Mouse (Mus musculus) lung, postnatal 0 days (tissue): Measurements from ENCODE around the gene Nob1. TPM values are rescaled to one million over a fixed set of nuclear protein-coding genes. Genes with fewer than 3 reads are reported as not detected.

Experiments used
- ATAC-seq: fragments of 200-750 bp; cut with Nextera tagmentation; 2 replicates; pipeline ENCODE4 v1.8.0; 2017; ENCODE audit warnings: moderate library complexity
- DNase-seq: peaks from one replicate; pipeline ENCODE4 v3.0.0-alpha.2; 2016; ENCODE audit warnings: low spot score
- H3K27ac ChIP-seq: fragments of 300-500 bp; sonication (generic); 2 replicates; pipeline ENCODE4 v1.5.1; 2014; ENCODE audit warnings: antibody characterized with exemption, mild to moderate bottlenecking, low read length, mixed read lengths
- H3K27me3 ChIP-seq: fragments of 300-500 bp; sonication (generic); replicated peaks from 2 replicates; pipeline ENCODE4 v1.6.1; 2014; ENCODE audit warnings: low read length, mixed read lengths; ENCODE audit not compliant: insufficient read depth
- H3K36me3 ChIP-seq: fragments of 300-500 bp; sonication (generic); 2 replicates; pipeline ENCODE4 v1.6.1; 2014; ENCODE audit warnings: low read length, mixed read lengths; ENCODE audit not compliant: insufficient read depth
- H3K4me1 ChIP-seq: fragments of 300-500 bp; sonication (generic); 2 replicates; pipeline ENCODE4 v1.6.1; 2014; ENCODE audit warnings: antibody characterized with exemption, low read depth, low read length, mixed read lengths; ENCODE audit not compliant: insufficient read depth
- H3K4me2 ChIP-seq: fragments of 300-500 bp; sonication (generic); replicated peaks from 2 replicates; pipeline ENCODE4 v1.6.1; 2014; ENCODE audit warnings: low read depth, mild to moderate bottlenecking, low read length, moderate library complexity, mixed read lengths
- H3K4me3 ChIP-seq: fragments of 300-500 bp; sonication (generic); 2 replicates; pipeline ENCODE4 v1.5.1; 2014; ENCODE audit warnings: low read depth, low read length
- H3K9ac ChIP-seq: fragments of 300-500 bp; sonication (generic); replicated peaks from 2 replicates; pipeline ENCODE4 v1.6.1; 2014; ENCODE audit warnings: low read depth, mild to moderate bottlenecking
- H3K9me3 ChIP-seq: fragments of 300-500 bp; sonication (generic); 2 replicates; pipeline ENCODE4 v1.6.1; 2016; ENCODE audit warnings: low read length, mixed read lengths
- CTCF ChIP-seq: IDR thresholded peaks from 2 replicates; pipeline ENCODE4 v1.5.1; 2016; ENCODE audit warnings: antibody characterized with exemption, mild to moderate bottlenecking
- EP300 ChIP-seq: IDR thresholded peaks from 2 replicates; pipeline ENCODE4 v1.6.1; 2016; ENCODE audit warnings: antibody characterized with exemption, mild to moderate bottlenecking, control low read depth
- WGBS: fragments of 180-500 bp; shearing (Covaris S2); extraction: QIAGEN DNeasy Blood & Tissue Kit; methylation state at CpG from one replicate; pipeline ENCODE4 v1.1.7; 2014; 5-methylcytosine and 5-hydroxymethylcytosine counted together
- polyA plus RNA-seq: library from polyadenylated mRNA; unstranded; fragments of >200 nt; fragmentation: Nextera tagmentation; extraction: Ambion mirVana; gene quantifications from 2 replicates; pipeline ENCODE4 v1.2.1, GENCODE M21; 2015

Gene Nob1
- polyA plus RNA-seq, 1 experiment from 2014 or later, result 26.4 TPM

- H3K4me3 ChIP-seq, result no peak overlapping the region
- peak; percentile 74 for DNase-seq
- H3K9ac ChIP-seq, result no peak overlapping the region
- H3K36me3 ChIP-seq, result no peaks in the 10 kb centered on the region
- TF ChIP-seq EP300 (no peak), CTCF (peak; percentile 78)
- no peaks in the 10 kb centered on the region for H3K9me3 ChIP-seq
- H3K4me1 ChIP-seq, result 0 out of 2 replicates have a peak, but pooled peaks cover 4% of the 10 kb centered on the region
- H3K27me3 ChIP-seq, result no peaks in the 10 kb centered on the region
- peak; percentile 26 for ATAC-seq
- WGBS, result 14% methylated on average over 3 of the region's 3 CpGs
- no peak overlapping the region for H3K4me2 ChIP-seq
- no peak overlapping the region for H3K27ac ChIP-seq
Measured at GRCm38 (mm10) chr8:107386642-107387041, 38.2 kb downstream of the Nob1 start.

GRCm38 (mm10) chr8:107386171-107386570 is 38.7 kb downstream of the Nob1 start:
- Histone ChIP-seq H3K4me2 (no peak overlapping the region), H3K9ac (no peak overlapping the region), H3K9me3 (no peaks in the 10 kb centered on the region), H3K27ac (no peak overlapping the region), H3K27me3 (no peaks in the 10 kb centered on the region), H3K36me3 (no peaks in the 10 kb centered on the region), H3K4me1 (0 out of 2 replicates have a peak, but pooled peaks cover 4% of the 10 kb centered on the region), H3K4me3 (no peak overlapping the region)
- WGBS, result 30% methylated on average over 5 of the region's 5 CpGs
- peak; percentile 26 for DNase-seq
- no peak for TF ChIP-seq CTCF
- TF ChIP-seq EP300, result 0 out of 2 replicates have a peak, but pooled peaks have one; percentile 18
- ATAC-seq, result 0 out of 2 replicates have a peak, but pooled peaks have one; percentile 26

- Histone ChIP-seq H3K9ac (no peak overlapping the region), H3K36me3 (no peaks in the 10 kb centered on the region), H3K9me3 (no peaks in the 10 kb centered on the region), H3K27ac (no peak overlapping the region), H3K4me2 (no peak overlapping the region), H3K27me3 (no peaks in the 10 kb centered on the region), H3K4me3 (no peak overlapping the region), H3K4me1 (0 out of 2 replicates have a peak, but pooled peaks cover 4% of the 10 kb centered on the region)
- 86% methylated on average over 2 of the region's 2 CpGs for WGBS
- TF ChIP-seq EP300 (no peak), CTCF (no peak)
- ATAC-seq (no peak), DNase-seq (no peak)
Measured at GRCm38 (mm10) chr8:107385063-107385462, 39.8 kb downstream of the Nob1 start.

- 35% methylated on average over 5 of the region's 5 CpGs for WGBS
- Histone ChIP-seq H3K4me2 (no peak overlapping the region), H3K9me3 (no peaks in the 10 kb centered on the region), H3K36me3 (no peaks in the 10 kb centered on the region), H3K4me1 (no peaks in the 10 kb centered on the region), H3K4me3 (no peak overlapping the region), H3K27me3 (no peaks in the 10 kb centered on the region), H3K9ac (no peak overlapping the region), H3K27ac (no peak overlapping the region)
- no peak for DNase-seq
- TF ChIP-seq EP300 (no peak), CTCF (no peak)
- ATAC-seq, result no peak
Measured at GRCm38 (mm10) chr8:107384651-107385050, 40.2 kb downstream of the Nob1 start.

GRCm38 (mm10) chr8:107382898-107383297 is 42.0 kb downstream of the Nob1 start:
- no peaks in the 10 kb centered on the region for H3K9me3 ChIP-seq
- no peak overlapping the region for H3K9ac ChIP-seq
- DNase-seq, result no peak
- 62% methylated on average over 4 of the region's 4 CpGs for WGBS
- no peaks in the 10 kb centered on the region for H3K27me3 ChIP-seq
- no peak for TF ChIP-seq CTCF
- no peak for TF ChIP-seq EP300
- H3K4me1 ChIP-seq, result no peaks in the 10 kb centered on the region
- no peak overlapping the region for H3K4me3 ChIP-seq
- no peak overlapping the region for H3K27ac ChIP-seq
- no peaks in the 10 kb centered on the region for H3K36me3 ChIP-seq
- no peak overlapping the region for H3K4me2 ChIP-seq
- no peak for ATAC-seq

- H3K4me3 ChIP-seq, result no peak overlapping the region
- H3K27ac ChIP-seq, result no peak overlapping the region
- 90% methylated on average over 4 of the region's 4 CpGs for WGBS
- H3K4me2 ChIP-seq, result no peak overlapping the region
- no peaks in the 10 kb centered on the region for H3K4me1 ChIP-seq
- no peak overlapping the region for H3K9ac ChIP-seq
- 0 out of 2 replicates have a peak, but pooled peaks cover 4% of the 10 kb centered on the region for H3K36me3 ChIP-seq
- no peaks in the 10 kb centered on the region for H3K27me3 ChIP-seq
- H3K9me3 ChIP-seq, result no peaks in the 10 kb centered on the region
- DNase-seq (no peak), ATAC-seq (no peak)
- TF ChIP-seq CTCF (no peak), EP300 (no peak)
Measured at GRCm38 (mm10) chr8:107381666-107382065, 43.2 kb downstream of the Nob1 start.

GRCm38 (mm10) chr8:107380734-107381133 is 44.1 kb downstream of the Nob1 start:
- ATAC-seq (no peak), DNase-seq (no peak)
- H3K27ac ChIP-seq, result no peak overlapping the region
- no peaks in the 10 kb centered on the region for H3K27me3 ChIP-seq
- TF ChIP-seq EP300 (no peak), CTCF (no peak)
- no peak overlapping the region for H3K9ac ChIP-seq
- no peak overlapping the region for H3K4me3 ChIP-seq
- no peak overlapping the region for H3K4me2 ChIP-seq
- H3K4me1 ChIP-seq, result no peaks in the 10 kb centered on the region
- no peaks in the 10 kb centered on the region for H3K9me3 ChIP-seq
- H3K36me3 ChIP-seq, result 0 out of 2 replicates have a peak, but pooled peaks cover 4% of the 10 kb centered on the region
- WGBS, result 73% methylated on average over 8 of the region's 8 CpGs
